Mouse (Mus musculus) megakaryocyte, embryonic 14.5 days (primary cell): Measurements from ENCODE around the gene Gbe1.

Experiments
- FLI1 ChIP-seq: IDR thresholded peaks from 2 replicates; pipeline ENCODE4 v1.6.1; 2012; ENCODE audit warnings: low read length, inconsistent platforms, mixed read lengths
- GATA1 ChIP-seq: IDR thresholded peaks from 3 replicates; pipeline ENCODE4 v1.6.1; 2012; ENCODE audit warnings: mixed read lengths, low read length, inconsistent platforms, borderline replicate concordance

DNA sequence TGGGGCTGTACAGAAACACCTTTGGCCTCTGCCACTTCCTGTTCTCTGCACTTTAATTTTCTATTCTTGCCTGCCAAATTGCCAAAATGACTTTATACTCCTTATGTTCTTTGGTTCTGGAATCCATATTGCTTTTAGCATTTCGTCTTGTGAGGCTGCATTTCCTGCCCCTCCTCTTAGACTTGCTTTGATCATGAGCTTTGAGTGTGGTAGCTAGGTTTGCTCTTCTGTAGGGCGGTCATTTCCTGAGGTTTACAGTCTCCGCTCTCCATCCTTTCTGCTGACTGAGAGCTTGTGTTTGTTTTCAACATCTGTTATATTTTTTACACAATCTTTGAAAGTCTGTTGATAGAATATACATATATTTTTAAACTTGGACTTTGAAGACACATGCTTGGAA, 107.3 kb downstream of the Gbe1 start:
- TF ChIP-seq GATA1 = no peak
- no peak for TF ChIP-seq FLI1
